Mouse (Mus musculus): ENCODE measurements around the gene Zfp281.

DNA sequence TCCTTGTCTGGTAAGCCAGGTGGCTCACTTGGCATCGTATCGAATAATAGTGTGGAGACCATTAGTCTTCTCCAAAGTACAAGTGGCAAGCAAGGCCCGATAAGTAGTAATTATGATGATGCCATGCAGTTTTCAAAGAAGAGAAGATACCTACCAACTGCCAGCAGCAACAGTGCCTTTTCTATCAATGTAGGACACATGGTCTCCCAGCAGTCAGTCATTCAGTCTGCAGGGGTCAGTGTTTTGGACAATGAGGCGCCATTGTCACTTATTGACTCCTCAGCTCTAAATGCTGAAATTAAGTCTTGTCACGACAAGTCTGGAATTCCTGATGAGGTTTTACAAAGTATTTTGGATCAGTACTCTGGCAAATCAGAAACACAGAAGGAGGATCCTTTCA is 2.1 kb downstream of the Zfp281 start:
- TF ChIP-seq CTCF (IDR thresholded peaks at IDR 0.05; ENCODE audit: borderline replicate concordance, insufficient read depth, low read depth, low read length) (no peak), POLR2A (IDR thresholded peaks at IDR 0.05; ENCODE audit: borderline replicate concordance, insufficient read depth, low read length) (no peak)
